Mouse (Mus musculus): ENCODE measurements around the gene Esyt2. TPM values are rescaled to one million over a fixed set of nuclear protein-coding genes. Genes with fewer than 3 reads are reported as not detected.

Esyt2 gene
- 28.5 and 30.6 TPM in 2 replicates for polyA plus RNA-seq (2014; fragmentation: Nextera tagmentation; extraction: Ambion mirVana)

DNA sequence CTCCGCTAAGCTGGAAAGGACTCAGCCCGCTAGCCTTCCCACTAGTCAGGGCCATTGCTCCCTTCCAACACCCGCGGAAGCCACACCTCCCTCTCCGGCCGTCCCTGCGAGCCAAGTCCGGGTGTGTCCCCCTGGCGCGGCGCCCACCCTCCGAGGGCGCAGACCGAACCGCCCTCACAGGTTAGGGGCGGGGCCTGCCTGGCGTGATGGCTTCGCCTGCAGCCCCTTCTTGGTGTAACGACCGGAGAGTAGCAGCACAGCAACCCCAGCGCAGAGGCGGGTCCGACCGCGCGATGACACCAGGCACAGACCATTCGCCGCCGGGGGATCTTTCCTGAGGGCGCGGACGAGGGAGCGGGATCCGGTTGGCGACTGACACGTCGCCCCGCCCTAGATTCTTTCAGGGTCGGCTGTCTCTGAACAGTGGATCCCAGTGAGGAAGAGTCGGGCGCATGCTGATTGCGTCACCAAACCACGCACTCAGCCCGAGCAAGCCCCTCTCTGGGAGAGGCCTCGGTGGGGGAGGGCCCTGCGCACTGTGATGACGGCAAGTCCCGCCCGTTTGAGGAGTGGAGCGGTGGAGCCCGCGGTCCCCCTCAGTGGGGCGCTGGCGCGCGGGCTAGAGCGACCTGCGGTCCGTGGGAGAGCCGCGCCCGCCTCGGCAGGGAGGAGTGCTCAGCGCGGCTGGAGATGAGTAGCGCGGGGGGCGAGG is at the start of gene Esyt2:
Gene Esyt2, plus strand, starts transcription at position 544 of the 712 bp plus-strand sequence.
- Histone ChIP-seq H3K9me3 (ENCODE audit: control insufficient read depth, low read length) (no peaks in the 10 kb centered on the region), H3K27ac (replicated peaks; ENCODE audit: low read depth, low read length) (peak within 1 kb of the TSS; percentile 98), H3K4me2 (ENCODE audit: low read depth, low read length) (peak within 1 kb of the TSS; percentile 99), H3K4me1 (ENCODE audit: control insufficient read depth, insufficient read depth, low read length) (peaks cover 10% of the 10 kb centered on the region; the same call in 1 of the 2 replicates), H3K27me3 (replicated peaks; ENCODE audit: control insufficient read depth, insufficient read depth, low read length) (no peaks in the 10 kb centered on the region), H3K36me3 (ENCODE audit: control insufficient read depth, insufficient read depth, low read length) (no peaks in the 10 kb centered on the region), H3K4me3 (ENCODE audit: low read depth, low read length) (peak within 1 kb of the TSS; percentile 93), H3K9ac (ENCODE audit: low read depth, low read length) (peak within 1 kb of the TSS; percentile 97)
- under 1% methylated on average over 52 of the region's 68 CpGs for WGBS
- ATAC-seq (ENCODE audit: low read depth) (peak; percentile 97), DNase-seq (ENCODE audit: low spot score) (peak; percentile 99)

DNA sequence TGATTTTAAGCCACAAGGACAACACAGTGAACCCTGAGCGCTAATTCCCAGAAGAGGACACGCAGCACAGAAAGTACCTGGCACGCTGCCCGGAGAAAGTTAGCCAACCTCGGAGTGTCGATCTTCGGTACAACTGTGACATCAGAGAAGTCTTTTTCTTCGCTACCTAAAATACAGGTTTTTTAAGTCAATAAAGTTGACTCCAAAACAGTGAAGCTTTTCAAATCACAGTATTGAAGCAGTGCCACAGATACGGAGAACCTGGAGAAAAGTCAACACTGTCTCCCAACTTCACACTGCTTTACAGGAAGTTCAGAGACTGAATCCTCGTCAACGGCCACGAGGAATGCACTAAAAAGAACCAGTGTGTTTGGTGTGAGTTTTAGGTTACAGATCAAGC is 49.4 kb upstream of the Esyt2 start:
- ATAC-seq (ENCODE audit: low read depth) (peak; percentile 68), DNase-seq (ENCODE audit: low spot score) (peak; percentile 77)
- no peak overlapping the region for H3K4me3 ChIP-seq (ENCODE audit: low read depth, low read length)

DNA sequence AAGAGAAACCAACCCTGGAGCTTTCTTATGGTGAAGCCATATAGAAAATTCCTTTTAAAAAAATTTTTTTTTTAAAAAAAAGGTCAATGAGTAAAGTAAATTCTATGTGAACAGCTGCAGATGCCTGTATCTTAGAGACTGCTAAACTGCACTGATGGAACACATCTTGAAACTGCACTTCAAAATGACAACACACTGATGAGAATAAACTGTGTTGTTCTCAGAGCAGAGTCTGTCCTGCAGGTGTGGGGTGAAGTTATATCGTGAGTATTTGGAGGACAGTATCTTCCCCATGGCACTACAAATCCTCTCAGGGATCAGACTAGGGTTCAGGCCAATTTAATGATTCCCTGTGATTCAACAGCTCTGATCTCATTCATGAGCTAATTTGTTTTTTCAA is 48.9 kb upstream of the Esyt2 start:
- Histone ChIP-seq H3K27me3 (replicated peaks; ENCODE audit: control insufficient read depth, insufficient read depth, low read length) (no peaks in the 10 kb centered on the region), H3K9me3 (ENCODE audit: control insufficient read depth, low read length) (no peaks in the 10 kb centered on the region), H3K4me1 (ENCODE audit: control insufficient read depth, insufficient read depth, low read length) (no peaks in the 10 kb centered on the region), H3K4me3 (ENCODE audit: low read depth, low read length) (no peak overlapping the region), H3K9ac (ENCODE audit: low read depth, low read length) (no peak overlapping the region), H3K36me3 (ENCODE audit: control insufficient read depth, insufficient read depth, low read length) (peaks cover 20% of the 10 kb centered on the region; the same call in 1 of the 2 replicates), H3K4me2 (ENCODE audit: low read depth, low read length) (no peak overlapping the region), H3K27ac (replicated peaks; ENCODE audit: low read depth, low read length) (peak overlapping the region; percentile 39; the same call in 1 of the 2 replicates)
- ATAC-seq (ENCODE audit: low read depth) = 0 out of 2 replicates have a peak, but pooled peaks have one; percentile 17
- no peak for DNase-seq (ENCODE audit: low spot score)
- 81% methylated on average over 1 of the region's 1 CpGs for WGBS

More for the DNA sequence above, 49.4 kb upstream of the Esyt2 start:
- H3K36me3 ChIP-seq (ENCODE audit: control insufficient read depth, insufficient read depth, low read length) = peaks cover 21% of the 10 kb centered on the region; the same call in 1 of the 2 replicates
- 56% methylated on average over 12 of the region's 12 CpGs for WGBS
- no peaks in the 10 kb centered on the region for H3K4me1 ChIP-seq (ENCODE audit: control insufficient read depth, insufficient read depth, low read length)
- no peak overlapping the region for H3K4me2 ChIP-seq (ENCODE audit: low read depth, low read length)
- peak overlapping the region; percentile 39; the same call in 1 of the 2 replicates for H3K27ac ChIP-seq (replicated peaks; ENCODE audit: low read depth, low read length)
- no peaks in the 10 kb centered on the region for H3K27me3 ChIP-seq (replicated peaks; ENCODE audit: control insufficient read depth, insufficient read depth, low read length)
- no peaks in the 10 kb centered on the region for H3K9me3 ChIP-seq (ENCODE audit: control insufficient read depth, low read length)
- H3K9ac ChIP-seq (ENCODE audit: low read depth, low read length) = no peak overlapping the region

DNA sequence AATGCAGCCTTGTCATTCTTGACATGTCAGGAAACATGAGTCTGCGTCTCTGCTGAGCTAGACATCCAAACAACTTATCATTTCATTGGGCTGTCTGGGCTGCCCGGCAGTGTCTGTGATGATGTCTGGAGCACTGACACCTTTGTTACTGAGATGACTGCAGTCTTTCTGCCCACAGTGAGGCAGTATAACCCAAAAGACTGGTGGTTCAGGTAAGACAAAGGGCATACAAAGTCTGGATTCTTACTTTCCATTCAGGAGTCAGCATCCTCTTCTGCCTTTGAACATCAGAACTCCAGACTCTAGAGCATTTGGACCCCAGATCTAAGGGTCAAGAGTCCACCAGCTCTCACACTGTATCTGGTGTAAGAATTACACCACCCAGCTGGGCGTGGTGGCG is 45.6 kb upstream of the Esyt2 start:
- H3K9me3 ChIP-seq (ENCODE audit: control insufficient read depth, low read length) = no peaks in the 10 kb centered on the region
- no peak for ATAC-seq (ENCODE audit: low read depth)
- H3K27me3 ChIP-seq (replicated peaks; ENCODE audit: control insufficient read depth, insufficient read depth, low read length) = no peaks in the 10 kb centered on the region
- no peak overlapping the region for H3K4me3 ChIP-seq (ENCODE audit: low read depth, low read length)
- no peak overlapping the region for H3K4me2 ChIP-seq (ENCODE audit: low read depth, low read length)
- no peak for DNase-seq (ENCODE audit: low spot score)
- no peak overlapping the region for H3K9ac ChIP-seq (ENCODE audit: low read depth, low read length)
- H3K4me1 ChIP-seq (ENCODE audit: control insufficient read depth, insufficient read depth, low read length) = no peaks in the 10 kb centered on the region
- H3K27ac ChIP-seq (replicated peaks; ENCODE audit: low read depth, low read length) = no peak overlapping the region
- peaks cover 13% of the 10 kb centered on the region for H3K36me3 ChIP-seq (ENCODE audit: control insufficient read depth, insufficient read depth, low read length)
- 79% methylated on average over 4 of the region's 4 CpGs for WGBS

DNA sequence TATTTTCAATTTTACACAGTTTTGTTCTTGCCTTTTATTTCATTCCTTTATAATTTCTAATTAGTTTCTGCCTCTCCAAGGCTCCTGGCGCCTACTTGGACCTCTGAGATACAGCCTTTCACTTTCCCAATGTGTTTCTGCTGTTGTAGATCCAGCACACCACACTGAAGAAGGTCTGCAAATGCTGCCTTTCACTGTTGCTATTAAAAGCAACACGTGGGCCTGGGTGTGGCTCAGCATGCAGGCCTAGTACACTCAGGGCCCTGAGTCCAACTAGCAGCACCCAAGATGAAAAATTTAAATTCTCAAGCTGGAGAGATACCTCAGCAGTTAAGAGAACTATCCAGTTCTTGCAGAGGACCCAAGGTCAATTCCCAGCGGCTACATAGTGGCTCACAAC is 44.3 kb upstream of the Esyt2 start:
- H3K4me3 ChIP-seq (ENCODE audit: low read depth, low read length) = no peak overlapping the region
- ATAC-seq (ENCODE audit: low read depth) = no peak
- no peak overlapping the region for H3K9ac ChIP-seq (ENCODE audit: low read depth, low read length)
- H3K27ac ChIP-seq (replicated peaks; ENCODE audit: low read depth, low read length) = no peak overlapping the region
- H3K36me3 ChIP-seq (ENCODE audit: control insufficient read depth, insufficient read depth, low read length) = peaks cover 21% of the 10 kb centered on the region
- H3K9me3 ChIP-seq (ENCODE audit: control insufficient read depth, low read length) = no peaks in the 10 kb centered on the region
- no peak for DNase-seq (ENCODE audit: low spot score)
- WGBS = 81% methylated on average over 3 of the region's 3 CpGs
- H3K4me2 ChIP-seq (ENCODE audit: low read depth, low read length) = no peak overlapping the region
- no peaks in the 10 kb centered on the region for H3K4me1 ChIP-seq (ENCODE audit: control insufficient read depth, insufficient read depth, low read length)
- H3K27me3 ChIP-seq (replicated peaks; ENCODE audit: control insufficient read depth, insufficient read depth, low read length) = no peaks in the 10 kb centered on the region

DNA sequence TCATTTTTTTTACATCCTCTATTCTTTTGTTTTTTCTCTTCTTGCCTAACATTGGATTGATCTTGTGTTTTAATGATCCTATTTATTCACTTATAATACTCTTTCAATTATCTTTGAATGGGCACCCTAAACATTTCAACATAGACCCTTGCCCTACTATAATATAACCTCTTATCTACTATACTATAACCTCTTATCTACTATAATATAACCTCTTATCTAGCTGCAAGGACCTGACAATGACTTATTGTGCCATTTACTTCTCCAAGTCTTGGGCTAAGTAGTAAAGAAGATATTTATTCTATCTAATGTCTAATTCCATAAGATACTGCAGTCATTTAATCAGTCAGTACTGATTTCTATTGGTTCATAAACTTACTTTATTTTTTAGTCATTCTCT is 42.6 kb upstream of the Esyt2 start:
- H3K4me2 ChIP-seq (ENCODE audit: low read depth, low read length) = no peak overlapping the region
- no peak overlapping the region for H3K4me3 ChIP-seq (ENCODE audit: low read depth, low read length)
- no peak overlapping the region for H3K9ac ChIP-seq (ENCODE audit: low read depth, low read length)
- no peak for ATAC-seq (ENCODE audit: low read depth)
- H3K27ac ChIP-seq (replicated peaks; ENCODE audit: low read depth, low read length) = no peak overlapping the region
- DNase-seq (ENCODE audit: low spot score) = no peak
- H3K36me3 ChIP-seq (ENCODE audit: control insufficient read depth, insufficient read depth, low read length) = peaks cover 31% of the 10 kb centered on the region
- no peaks in the 10 kb centered on the region for H3K9me3 ChIP-seq (ENCODE audit: control insufficient read depth, low read length)
- H3K4me1 ChIP-seq (ENCODE audit: control insufficient read depth, insufficient read depth, low read length) = no peaks in the 10 kb centered on the region
- no peaks in the 10 kb centered on the region for H3K27me3 ChIP-seq (replicated peaks; ENCODE audit: control insufficient read depth, insufficient read depth, low read length)

DNA sequence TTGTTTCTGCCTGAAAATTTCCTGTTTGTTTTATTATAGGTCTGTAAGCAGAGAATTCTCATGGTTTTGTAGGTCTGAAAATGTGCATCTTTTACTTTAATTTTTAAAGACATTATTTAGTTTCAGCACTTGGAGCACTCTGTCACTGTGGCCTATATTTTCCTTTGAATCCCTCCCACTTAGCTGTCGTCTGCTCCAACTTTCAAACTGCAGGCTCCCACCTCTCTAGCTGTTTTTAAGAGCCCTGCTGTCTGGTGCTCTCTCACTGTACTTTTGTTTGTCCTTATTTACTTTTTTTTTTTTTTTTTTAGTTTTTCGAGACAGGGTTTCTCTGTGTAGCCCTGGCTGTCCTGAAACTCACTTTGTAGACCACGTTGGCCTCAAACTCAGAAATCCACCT is 42.2 kb upstream of the Esyt2 start:
- WGBS = 73% methylated on average over 3 of the region's 3 CpGs
- ATAC-seq (ENCODE audit: low read depth) (no peak), DNase-seq (ENCODE audit: low spot score) (no peak)
- Histone ChIP-seq H3K4me2 (ENCODE audit: low read depth, low read length) (no peak overlapping the region), H3K27me3 (replicated peaks; ENCODE audit: control insufficient read depth, insufficient read depth, low read length) (no peaks in the 10 kb centered on the region), H3K9me3 (ENCODE audit: control insufficient read depth, low read length) (no peaks in the 10 kb centered on the region), H3K4me1 (ENCODE audit: control insufficient read depth, insufficient read depth, low read length) (no peaks in the 10 kb centered on the region), H3K9ac (ENCODE audit: low read depth, low read length) (no peak overlapping the region), H3K27ac (replicated peaks; ENCODE audit: low read depth, low read length) (no peak overlapping the region), H3K36me3 (ENCODE audit: control insufficient read depth, insufficient read depth, low read length) (peaks cover 28% of the 10 kb centered on the region), H3K4me3 (ENCODE audit: low read depth, low read length) (no peak overlapping the region)

DNA sequence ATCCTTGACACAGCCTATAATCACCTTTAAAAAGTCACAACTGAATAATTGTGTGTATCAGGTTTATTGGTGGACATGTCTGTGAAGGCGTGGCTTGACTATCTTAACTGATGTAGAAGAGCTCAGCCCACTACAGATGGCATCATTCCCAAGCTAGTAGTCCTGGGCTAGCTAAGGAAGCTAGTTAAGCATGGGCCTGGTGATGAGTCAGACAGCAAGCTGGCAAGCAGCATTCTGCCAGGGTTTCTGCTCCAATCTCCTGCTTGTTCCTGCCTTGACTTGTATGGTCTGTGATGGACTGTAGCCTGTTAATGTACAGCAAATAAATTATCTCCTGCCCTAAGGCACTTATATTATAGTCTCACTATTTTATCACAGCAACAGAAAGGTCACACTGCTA is 36.4 kb upstream of the Esyt2 start:
- Histone ChIP-seq H3K27ac (replicated peaks; ENCODE audit: low read depth, low read length) (no peak overlapping the region), H3K9me3 (ENCODE audit: control insufficient read depth, low read length) (no peaks in the 10 kb centered on the region), H3K4me3 (ENCODE audit: low read depth, low read length) (no peak overlapping the region), H3K4me2 (ENCODE audit: low read depth, low read length) (no peak overlapping the region), H3K4me1 (ENCODE audit: control insufficient read depth, insufficient read depth, low read length) (no peaks in the 10 kb centered on the region), H3K9ac (ENCODE audit: low read depth, low read length) (no peak overlapping the region), H3K36me3 (ENCODE audit: control insufficient read depth, insufficient read depth, low read length) (peaks cover 56% of the 10 kb centered on the region), H3K27me3 (replicated peaks; ENCODE audit: control insufficient read depth, insufficient read depth, low read length) (no peaks in the 10 kb centered on the region)
- ATAC-seq (ENCODE audit: low read depth) (no peak), DNase-seq (ENCODE audit: low spot score) (no peak)
- WGBS = 91% methylated on average over 1 of the region's 1 CpGs

DNA sequence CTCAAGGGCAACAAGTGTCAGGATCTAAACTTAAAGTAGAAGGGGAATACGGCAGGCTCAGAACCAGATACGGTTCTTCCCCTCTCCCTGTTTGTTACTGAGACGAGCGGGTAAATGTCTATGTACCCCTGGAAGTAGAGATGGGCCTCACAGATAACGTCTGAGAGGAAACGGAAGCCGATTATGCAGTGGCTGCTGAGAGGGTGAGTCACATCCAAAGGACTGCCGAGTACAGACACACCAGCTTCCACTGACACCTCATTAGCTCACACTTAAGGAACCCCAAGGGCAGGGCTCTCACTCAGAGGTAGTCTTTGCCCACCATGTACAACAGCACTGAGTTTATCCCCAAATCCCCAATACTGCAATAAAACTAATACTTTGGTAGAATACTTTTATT is 26.3 kb upstream of the Esyt2 start:
- H3K4me1 ChIP-seq (ENCODE audit: control insufficient read depth, insufficient read depth, low read length) = no peaks in the 10 kb centered on the region
- no peak for ATAC-seq (ENCODE audit: low read depth)
- no peaks in the 10 kb centered on the region for H3K9me3 ChIP-seq (ENCODE audit: control insufficient read depth, low read length)
- no peak overlapping the region for H3K4me2 ChIP-seq (ENCODE audit: low read depth, low read length)
- no peak overlapping the region for H3K4me3 ChIP-seq (ENCODE audit: low read depth, low read length)
- no peaks in the 10 kb centered on the region for H3K27me3 ChIP-seq (replicated peaks; ENCODE audit: control insufficient read depth, insufficient read depth, low read length)
- peaks cover 38% of the 10 kb centered on the region for H3K36me3 ChIP-seq (ENCODE audit: control insufficient read depth, insufficient read depth, low read length)
- no peak for DNase-seq (ENCODE audit: low spot score)
- 67% methylated on average over 8 of the region's 8 CpGs for WGBS
- H3K9ac ChIP-seq (ENCODE audit: low read depth, low read length) = no peak overlapping the region
- no peak overlapping the region for H3K27ac ChIP-seq (replicated peaks; ENCODE audit: low read depth, low read length)
